Mouse (Mus musculus): ENCODE measurements around the gene Pir. TPM values are rescaled to one million over a fixed set of nuclear protein-coding genes. Genes with fewer than 3 reads are reported as not detected.

Gene Pir
- polyA plus RNA-seq, 1 experiment from 2014 or later, result 17.7 TPM

- WGBS, result 48% methylated on average over 3 of the region's 3 CpGs
- H3K9ac ChIP-seq (ENCODE audit: low read length), result no peak overlapping the region
- H3K36me3 ChIP-seq (ENCODE audit: control insufficient read depth, insufficient read depth, low read length), result no peaks in the 10 kb centered on the region
- no peak for ATAC-seq (ENCODE audit: low read depth)
- H3K4me2 ChIP-seq (ENCODE audit: low read depth, low read length), result no peak overlapping the region
- no peaks in the 10 kb centered on the region for H3K27me3 ChIP-seq (ENCODE audit: control insufficient read depth, insufficient read depth, low read depth, low read length)
- H3K27ac ChIP-seq (ENCODE audit: low read length), result peak overlapping the region; percentile 31; the same call in 1 of the 2 replicates
- H3K9me3 ChIP-seq (ENCODE audit: control insufficient read depth, low read length), result no peaks in the 10 kb centered on the region
- H3K4me1 ChIP-seq (replicated peaks; ENCODE audit: control insufficient read depth, insufficient read depth, low read length), result no peaks in the 10 kb centered on the region
- no peak overlapping the region for H3K4me3 ChIP-seq (ENCODE audit: low read length)
Measured at GRCm38 (mm10) chrX:164370576-164370975, 101.4 kb downstream of the Pir start.

- WGBS, result 28% methylated on average over 3 of the region's 3 CpGs
- peak; percentile 69 for ATAC-seq (ENCODE audit: low read depth)
- H3K4me2 ChIP-seq (ENCODE audit: low read depth, low read length), result peak within 1 kb of the TSS; percentile 16; the same call in 1 of the 2 replicates
- H3K9me3 ChIP-seq (ENCODE audit: control insufficient read depth, low read length), result no peaks in the 10 kb centered on the region
- no peaks in the 10 kb centered on the region for H3K27me3 ChIP-seq (ENCODE audit: control insufficient read depth, insufficient read depth, low read depth, low read length)
- no peaks in the 10 kb centered on the region for H3K36me3 ChIP-seq (ENCODE audit: control insufficient read depth, insufficient read depth, low read length)
- peak within 1 kb of the TSS; percentile 39 for H3K4me3 ChIP-seq (ENCODE audit: low read length)
- no peaks in the 10 kb centered on the region for H3K4me1 ChIP-seq (replicated peaks; ENCODE audit: control insufficient read depth, insufficient read depth, low read length)
- H3K27ac ChIP-seq (ENCODE audit: low read length), result peak within 1 kb of the TSS; percentile 64
- H3K9ac ChIP-seq (ENCODE audit: low read length), result peak within 1 kb of the TSS; percentile 26; the same call in 1 of the 2 replicates
Measured at GRCm38 (mm10) chrX:164373081-164373480, 103.9 kb downstream of the Pir start, which contains the start of gene Vegfd. Gene Vegfd, plus strand, starts transcription at chrX:164373378.

GRCm38 (mm10) chrX:164374586-164374985 lies 105.4 kb downstream of the Pir start:
- H3K4me2 ChIP-seq (ENCODE audit: low read depth, low read length), result peak overlapping the region; percentile 32; the same call in 1 of the 2 replicates
- H3K27me3 ChIP-seq (ENCODE audit: control insufficient read depth, insufficient read depth, low read depth, low read length), result no peaks in the 10 kb centered on the region
- no peak overlapping the region for H3K9ac ChIP-seq (ENCODE audit: low read length)
- ATAC-seq (ENCODE audit: low read depth), result peak; percentile 28; the same call in 1 of the 2 replicates
- H3K4me3 ChIP-seq (ENCODE audit: low read length), result peak overlapping the region; percentile 39
- H3K9me3 ChIP-seq (ENCODE audit: control insufficient read depth, low read length), result no peaks in the 10 kb centered on the region
- no peaks in the 10 kb centered on the region for H3K4me1 ChIP-seq (replicated peaks; ENCODE audit: control insufficient read depth, insufficient read depth, low read length)
- WGBS, result 45% methylated on average over 5 of the region's 5 CpGs
- H3K27ac ChIP-seq (ENCODE audit: low read length), result peak overlapping the region; percentile 63
- H3K36me3 ChIP-seq (ENCODE audit: control insufficient read depth, insufficient read depth, low read length), result no peaks in the 10 kb centered on the region

GRCm38 (mm10) chrX:164379721-164380120 lies 110.5 kb downstream of the Pir start:
- no peaks in the 10 kb centered on the region for H3K4me1 ChIP-seq (replicated peaks; ENCODE audit: control insufficient read depth, insufficient read depth, low read length)
- H3K9ac ChIP-seq (ENCODE audit: low read length), result no peak overlapping the region
- H3K4me2 ChIP-seq (ENCODE audit: low read depth, low read length), result no peak overlapping the region
- no peak overlapping the region for H3K4me3 ChIP-seq (ENCODE audit: low read length)
- H3K9me3 ChIP-seq (ENCODE audit: control insufficient read depth, low read length), result no peaks in the 10 kb centered on the region
- 47% methylated on average over 4 of the region's 4 CpGs for WGBS
- no peaks in the 10 kb centered on the region for H3K36me3 ChIP-seq (ENCODE audit: control insufficient read depth, insufficient read depth, low read length)
- no peak for ATAC-seq (ENCODE audit: low read depth)
- peak overlapping the region; percentile 55 for H3K27ac ChIP-seq (ENCODE audit: low read length)
- no peaks in the 10 kb centered on the region for H3K27me3 ChIP-seq (ENCODE audit: control insufficient read depth, insufficient read depth, low read depth, low read length)

- WGBS, result 9% methylated on average over 28 of the region's 33 CpGs
- Histone ChIP-seq H3K27ac (ENCODE audit: low read length) (peak overlapping the region; percentile 78), H3K9ac (ENCODE audit: low read length) (peak overlapping the region; percentile 20; the same call in 1 of the 2 replicates), H3K4me1 (replicated peaks; ENCODE audit: control insufficient read depth, insufficient read depth, low read length) (no peaks in the 10 kb centered on the region), H3K9me3 (ENCODE audit: control insufficient read depth, low read length) (no peaks in the 10 kb centered on the region), H3K4me2 (ENCODE audit: low read depth, low read length) (peak overlapping the region; percentile 68), H3K4me3 (ENCODE audit: low read length) (peak overlapping the region; percentile 46), H3K36me3 (ENCODE audit: control insufficient read depth, insufficient read depth, low read length) (no peaks in the 10 kb centered on the region), H3K27me3 (ENCODE audit: control insufficient read depth, insufficient read depth, low read depth, low read length) (no peaks in the 10 kb centered on the region)
- ATAC-seq (ENCODE audit: low read depth), result peak; percentile 98
Measured at GRCm38 (mm10) chrX:164381618-164382408, 112.6 kb downstream of the Pir start.

- no peak overlapping the region for H3K4me3 ChIP-seq (ENCODE audit: low read length)
- no peak overlapping the region for H3K27ac ChIP-seq (ENCODE audit: low read length)
- no peak for ATAC-seq (ENCODE audit: low read depth)
- 74% methylated on average over 4 of the region's 4 CpGs for WGBS
- no peaks in the 10 kb centered on the region for H3K36me3 ChIP-seq (ENCODE audit: control insufficient read depth, insufficient read depth, low read length)
- no peak overlapping the region for H3K9ac ChIP-seq (ENCODE audit: low read length)
- no peaks in the 10 kb centered on the region for H3K9me3 ChIP-seq (ENCODE audit: control insufficient read depth, low read length)
- H3K4me1 ChIP-seq (replicated peaks; ENCODE audit: control insufficient read depth, insufficient read depth, low read length), result no peaks in the 10 kb centered on the region
- H3K27me3 ChIP-seq (ENCODE audit: control insufficient read depth, insufficient read depth, low read depth, low read length), result no peaks in the 10 kb centered on the region
- H3K4me2 ChIP-seq (ENCODE audit: low read depth, low read length), result no peak overlapping the region
Measured at GRCm38 (mm10) chrX:164394091-164394490, 124.9 kb downstream of the Pir start.

GRCm38 (mm10) chrX:164398456-164398855 lies 129.3 kb downstream of the Pir start:
- no peak overlapping the region for H3K4me2 ChIP-seq (ENCODE audit: low read depth, low read length)
- no peak overlapping the region for H3K4me3 ChIP-seq (ENCODE audit: low read length)
- H3K36me3 ChIP-seq (ENCODE audit: control insufficient read depth, insufficient read depth, low read length), result no peaks in the 10 kb centered on the region
- no peaks in the 10 kb centered on the region for H3K27me3 ChIP-seq (ENCODE audit: control insufficient read depth, insufficient read depth, low read depth, low read length)
- no peaks in the 10 kb centered on the region for H3K9me3 ChIP-seq (ENCODE audit: control insufficient read depth, low read length)
- peak; percentile 52; the same call in 1 of the 2 replicates for ATAC-seq (ENCODE audit: low read depth)
- no peak overlapping the region for H3K27ac ChIP-seq (ENCODE audit: low read length)
- no peaks in the 10 kb centered on the region for H3K4me1 ChIP-seq (replicated peaks; ENCODE audit: control insufficient read depth, insufficient read depth, low read length)
- H3K9ac ChIP-seq (ENCODE audit: low read length), result no peak overlapping the region
- WGBS, result 54% methylated on average over 3 of the region's 3 CpGs

GRCm38 (mm10) chrX:164405080-164405649 lies 136.0 kb downstream of the Pir start:
- Histone ChIP-seq H3K9ac (ENCODE audit: low read length) (no peak overlapping the region), H3K36me3 (ENCODE audit: control insufficient read depth, insufficient read depth, low read length) (no peaks in the 10 kb centered on the region), H3K4me2 (ENCODE audit: low read depth, low read length) (no peak overlapping the region), H3K9me3 (ENCODE audit: control insufficient read depth, low read length) (no peaks in the 10 kb centered on the region), H3K4me3 (ENCODE audit: low read length) (no peak overlapping the region), H3K4me1 (replicated peaks; ENCODE audit: control insufficient read depth, insufficient read depth, low read length) (0 out of 2 replicates have a peak, but pooled peaks cover 6% of the 10 kb centered on the region), H3K27ac (ENCODE audit: low read length) (0 out of 2 replicates have a peak overlapping the region, but pooled peaks have one; percentile 15), H3K27me3 (ENCODE audit: control insufficient read depth, insufficient read depth, low read depth, low read length) (no peaks in the 10 kb centered on the region; the same call in 1 of the 2 replicates)
- ATAC-seq (ENCODE audit: low read depth), result peak; percentile 73
